Mouse (Mus musculus): ENCODE results near the gene Vamp2.

Vamp2 gene

DNA sequence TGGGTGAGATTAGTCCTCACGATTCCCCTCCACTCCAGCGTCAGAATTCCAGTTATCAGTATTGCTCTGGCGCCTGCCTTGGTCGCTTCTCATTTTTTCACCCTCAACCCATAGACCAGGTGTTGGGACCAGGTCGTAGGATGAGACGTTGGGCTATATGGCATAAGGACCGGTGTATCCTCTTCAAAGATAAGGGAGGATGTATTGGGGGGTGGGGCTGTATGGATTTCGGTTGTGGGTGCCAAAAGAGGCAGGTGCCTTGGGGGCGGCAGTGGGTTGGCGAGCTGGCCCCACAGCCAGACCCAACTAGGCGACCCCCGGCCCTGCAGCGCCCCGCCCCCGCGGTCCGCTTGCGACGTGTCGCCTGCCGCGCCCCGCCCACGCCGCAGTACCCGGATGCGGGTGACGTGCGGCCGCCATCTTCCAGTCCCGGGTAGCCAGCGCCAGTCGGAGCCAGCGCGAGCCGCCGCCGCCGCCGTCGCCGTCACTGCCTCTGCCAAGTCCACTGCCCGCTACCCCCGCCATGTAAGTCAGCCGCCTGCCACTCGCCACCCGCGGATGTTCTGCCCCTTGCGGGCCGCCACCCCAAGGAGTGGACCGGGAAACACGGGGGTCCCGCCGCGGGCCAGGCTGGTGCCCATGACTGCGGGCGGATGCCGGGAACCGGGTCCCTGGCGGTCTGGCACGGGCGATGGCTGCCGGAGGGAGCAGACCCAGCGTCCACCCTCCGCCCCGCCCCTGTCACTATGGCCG is at the start of gene Vamp2:
Gene Vamp2 (plus strand): TSS at position 388 of the 753 bp plus-strand sequence.
- DNase-seq (ENCODE audit: low read depth, low spot score): peak; percentile 81

DNA sequence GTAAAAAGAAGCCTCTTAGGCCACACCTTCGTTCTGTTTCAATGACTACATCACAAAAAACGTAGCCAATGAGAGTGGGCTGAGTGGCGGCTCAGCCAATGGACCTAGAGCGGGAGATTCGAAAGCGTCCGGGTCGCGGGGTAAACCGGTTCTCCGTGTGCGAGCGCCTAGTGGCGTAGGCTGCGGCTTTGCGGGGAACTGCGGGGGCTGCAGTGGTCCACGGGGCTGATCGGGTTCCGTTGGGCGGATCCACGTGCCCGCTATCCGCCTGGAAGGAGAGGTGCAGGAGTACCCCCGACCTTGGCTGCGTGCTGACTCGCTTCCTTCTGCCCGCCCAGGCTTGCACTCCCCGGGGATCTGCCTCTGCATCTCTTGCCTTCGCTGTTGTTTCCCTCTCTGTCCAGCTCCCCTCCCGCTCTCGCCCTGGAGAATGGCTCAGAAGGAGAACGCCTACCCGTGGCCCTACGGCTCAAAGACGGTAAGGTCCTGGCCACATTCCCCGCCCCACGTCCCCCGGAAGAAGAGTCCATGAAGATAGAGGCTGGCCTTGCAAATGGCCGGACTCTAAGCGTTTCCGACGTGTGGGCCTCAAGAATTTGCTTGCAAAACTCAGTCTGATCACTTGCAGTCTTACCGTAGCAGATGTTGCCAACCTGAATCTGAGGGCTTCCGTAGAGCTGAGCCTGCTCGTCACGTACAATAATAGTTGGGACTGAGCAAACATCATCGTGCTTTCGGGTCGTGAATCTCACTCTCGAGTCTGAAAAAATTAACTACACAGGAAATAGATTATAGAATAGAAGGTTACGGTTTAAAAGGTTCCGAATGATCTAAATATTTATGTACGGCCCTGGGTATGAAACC is 42.5 kb upstream of the Vamp2 start, which contains the start of gene Aurkb:
Gene Aurkb (plus strand): TSS at position 117 of the 864 bp plus-strand sequence.
- peak; percentile 75 for DNase-seq (ENCODE audit: low read depth, low spot score)

DNA sequence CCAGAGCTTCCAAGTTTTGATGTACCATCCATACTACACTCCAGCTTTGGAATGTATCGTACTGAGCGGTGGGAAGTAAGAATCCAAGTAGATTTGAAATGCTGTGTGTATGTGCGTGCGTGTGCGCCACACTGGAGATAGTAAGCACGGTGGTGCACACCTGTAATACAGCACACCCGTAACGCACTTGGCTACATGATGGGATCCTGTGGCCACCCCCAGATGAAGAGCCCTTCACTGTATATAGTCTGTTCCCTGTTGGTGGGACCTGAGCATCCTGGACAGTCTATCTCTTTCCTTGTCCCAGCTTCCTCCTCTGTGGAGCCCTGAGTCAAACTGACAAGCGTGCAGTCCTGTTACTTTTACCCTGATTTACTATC is 41.9 kb upstream of the Vamp2 start:
- DNase-seq (ENCODE audit: low read depth, low spot score): no peak

DNA sequence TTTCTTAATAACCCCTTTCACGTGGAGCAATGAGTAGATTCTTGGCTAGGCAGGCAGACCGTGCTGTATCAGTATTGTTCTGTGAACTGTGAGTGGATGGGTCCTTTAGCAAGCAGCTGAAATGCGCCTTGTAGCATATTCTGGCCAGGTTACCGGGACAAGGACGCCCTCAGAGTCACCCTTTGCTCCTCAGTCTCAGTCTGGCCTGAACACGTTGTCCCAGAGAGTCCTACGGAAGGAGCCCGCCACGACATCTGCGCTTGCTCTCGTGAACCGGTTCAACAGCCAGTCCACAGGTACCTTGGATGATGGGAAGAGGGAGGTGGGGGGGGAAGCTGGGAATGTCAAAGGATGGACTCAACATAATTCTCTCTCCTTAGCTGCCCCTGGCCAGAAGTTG is 40.7 kb upstream of the Vamp2 start:
- DNase-seq (ENCODE audit: low read depth, low spot score): no peak

DNA sequence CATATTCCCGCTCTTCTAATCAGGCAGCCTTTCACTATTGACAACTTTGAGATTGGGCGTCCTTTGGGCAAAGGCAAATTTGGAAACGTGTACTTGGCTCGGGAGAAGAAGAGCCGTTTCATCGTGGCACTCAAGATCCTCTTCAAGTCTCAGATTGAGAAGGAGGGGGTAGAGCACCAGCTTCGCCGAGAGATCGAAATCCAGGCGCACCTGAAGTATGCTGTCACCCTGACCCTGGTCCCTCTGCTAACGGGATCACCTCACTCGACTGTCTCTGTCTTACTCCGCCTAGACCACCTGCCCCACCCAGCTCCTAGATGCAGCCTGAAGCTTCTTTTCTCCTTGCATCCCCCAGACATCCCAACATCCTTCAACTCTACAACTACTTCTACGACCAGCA is 40.1 kb upstream of the Vamp2 start:
- DNase-seq (ENCODE audit: low read depth, low spot score): no peak

DNA sequence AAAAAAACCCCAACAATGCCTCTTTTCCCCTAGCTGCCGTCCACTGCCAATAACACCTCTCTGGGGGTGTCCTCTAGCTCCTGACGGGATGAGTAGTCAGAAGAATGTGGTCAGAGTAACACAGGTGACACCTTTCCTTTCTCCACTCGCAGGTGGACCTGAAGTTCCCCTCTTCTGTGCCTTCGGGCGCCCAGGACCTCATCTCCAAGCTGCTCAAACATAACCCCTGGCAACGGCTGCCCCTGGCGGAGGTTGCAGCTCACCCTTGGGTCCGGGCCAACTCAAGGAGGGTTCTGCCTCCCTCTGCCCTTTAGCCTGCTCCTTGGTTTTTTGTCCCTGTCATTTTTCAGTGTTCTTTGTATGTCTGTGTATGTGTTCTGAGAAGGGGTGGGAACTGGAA is 37.5 kb upstream of the Vamp2 start:
- no peak for DNase-seq (ENCODE audit: low read depth, low spot score)

DNA sequence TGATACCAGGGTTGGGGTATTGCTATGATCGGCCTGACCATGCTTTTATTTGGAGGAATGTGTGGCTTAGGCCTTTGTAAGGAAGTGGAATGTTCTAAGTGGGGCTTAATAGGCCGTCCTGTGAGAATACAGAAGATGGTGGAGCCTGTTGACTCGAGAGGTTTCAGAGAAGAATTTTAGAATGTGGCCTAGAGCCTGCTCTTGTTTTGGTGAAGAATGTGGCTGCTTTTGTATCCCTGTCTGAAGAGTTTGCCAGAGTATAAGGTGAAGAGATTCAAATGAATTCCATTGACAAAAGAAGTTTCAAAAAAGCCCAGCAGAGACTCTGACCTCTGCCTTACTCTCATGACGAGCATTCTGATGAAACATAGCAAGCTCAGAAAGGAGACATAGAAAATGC is 36.5 kb upstream of the Vamp2 start:
- DNase-seq (ENCODE audit: low read depth, low spot score): no peak

DNA sequence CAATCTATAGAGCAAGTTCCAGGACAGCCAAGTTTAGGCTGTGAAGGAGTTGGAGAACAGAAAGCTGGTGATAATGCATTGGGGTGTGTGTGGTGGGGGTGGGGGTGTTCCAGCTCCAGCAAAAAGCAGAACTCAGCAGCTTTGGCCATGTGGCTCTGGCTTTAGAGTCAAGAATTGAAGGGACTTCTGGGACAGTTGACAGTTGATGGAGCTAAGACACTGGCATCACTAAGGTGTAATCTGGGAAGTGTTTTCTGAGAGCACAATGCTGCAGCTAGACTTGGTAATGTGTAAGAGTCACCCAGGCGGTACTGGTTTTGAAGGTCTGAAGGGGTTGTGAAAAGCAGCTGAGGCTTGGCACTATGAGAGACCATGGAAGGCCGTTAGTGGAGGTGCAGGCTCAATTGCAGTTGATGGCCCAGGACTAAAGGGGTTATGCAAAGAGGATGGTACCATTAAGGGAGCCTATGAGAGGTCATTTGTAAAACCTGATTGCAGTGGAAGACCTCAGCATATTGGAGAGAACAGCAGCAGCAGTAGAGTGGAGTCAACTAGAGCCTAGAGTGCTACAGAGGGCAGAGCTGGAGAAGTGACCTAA is 35.4 kb upstream of the Vamp2 start:
- DNase-seq (ENCODE audit: low read depth, low spot score): no peak

DNA sequence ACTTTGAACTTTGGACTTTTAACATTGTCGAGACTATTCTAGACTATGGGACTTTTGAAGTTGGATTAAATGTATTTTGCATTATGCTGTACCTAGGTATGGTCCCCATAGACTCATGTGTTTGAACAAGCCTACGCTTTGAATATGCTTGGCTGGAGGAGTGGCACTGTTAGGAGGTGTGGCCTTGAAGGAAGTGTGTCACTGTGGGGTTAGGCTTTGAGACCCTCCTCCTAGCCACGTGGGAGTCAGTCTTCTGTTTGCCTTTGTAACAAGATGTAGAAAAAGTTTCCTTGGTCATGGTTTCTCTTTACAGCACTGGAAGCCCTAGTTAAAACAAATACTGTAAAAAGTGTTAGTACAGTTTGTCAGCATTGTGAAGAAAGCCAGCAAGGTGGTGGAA is 34.4 kb upstream of the Vamp2 start:
- DNase-seq (ENCODE audit: low read depth, low spot score): no peak

DNA sequence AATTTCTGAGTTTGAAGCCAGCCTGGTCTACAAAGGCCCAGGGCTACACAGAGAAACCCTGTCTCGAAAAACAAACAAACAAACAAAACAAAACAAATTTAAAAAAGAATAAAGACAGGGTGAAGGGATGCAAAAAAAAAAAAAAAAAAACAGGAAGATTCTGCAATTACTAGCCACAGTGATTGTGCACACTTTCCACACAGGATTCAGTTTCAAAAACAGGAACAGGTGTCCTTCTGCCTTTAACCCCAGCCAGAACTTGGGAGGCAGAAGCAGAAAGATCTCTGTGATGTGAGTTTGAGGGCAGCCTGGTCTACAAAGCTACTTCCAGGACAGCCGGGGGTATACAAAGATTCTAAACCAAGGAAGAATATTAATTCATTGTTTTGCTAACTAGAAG is 30.0 kb upstream of the Vamp2 start:
- DNase-seq (ENCODE audit: low read depth, low spot score): no peak

DNA sequence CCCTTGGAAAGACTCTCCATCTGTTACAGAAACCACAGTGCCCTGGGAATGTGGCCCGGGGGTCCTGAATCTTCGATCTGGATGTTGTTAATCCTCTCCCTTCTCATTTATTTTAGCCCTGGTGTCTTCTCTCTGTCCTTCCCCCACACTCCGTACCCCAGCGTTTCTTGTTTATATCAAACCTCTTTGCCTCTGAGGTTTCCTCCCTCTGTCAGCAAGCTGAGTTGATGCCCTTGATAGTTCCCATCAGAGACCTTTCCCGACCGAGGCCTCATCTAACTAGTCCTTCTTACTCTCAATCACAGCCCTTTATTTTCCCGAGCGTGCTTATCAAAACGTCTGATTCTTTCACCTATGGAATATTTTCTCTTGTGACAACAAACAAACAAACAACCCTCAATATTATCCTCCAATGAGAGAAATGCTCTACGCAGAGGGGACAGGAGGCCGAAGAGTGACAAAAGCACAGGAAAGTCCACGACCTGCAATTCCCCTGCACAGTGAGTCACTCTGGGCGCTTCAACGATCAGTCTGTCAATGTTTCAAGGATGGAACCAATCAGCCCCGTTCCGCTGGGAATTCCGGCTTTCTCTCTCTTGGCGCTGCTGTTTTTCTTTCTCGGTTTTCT is 29.4 kb upstream of the Vamp2 start:
- no peak for DNase-seq (ENCODE audit: low read depth, low spot score)

DNA sequence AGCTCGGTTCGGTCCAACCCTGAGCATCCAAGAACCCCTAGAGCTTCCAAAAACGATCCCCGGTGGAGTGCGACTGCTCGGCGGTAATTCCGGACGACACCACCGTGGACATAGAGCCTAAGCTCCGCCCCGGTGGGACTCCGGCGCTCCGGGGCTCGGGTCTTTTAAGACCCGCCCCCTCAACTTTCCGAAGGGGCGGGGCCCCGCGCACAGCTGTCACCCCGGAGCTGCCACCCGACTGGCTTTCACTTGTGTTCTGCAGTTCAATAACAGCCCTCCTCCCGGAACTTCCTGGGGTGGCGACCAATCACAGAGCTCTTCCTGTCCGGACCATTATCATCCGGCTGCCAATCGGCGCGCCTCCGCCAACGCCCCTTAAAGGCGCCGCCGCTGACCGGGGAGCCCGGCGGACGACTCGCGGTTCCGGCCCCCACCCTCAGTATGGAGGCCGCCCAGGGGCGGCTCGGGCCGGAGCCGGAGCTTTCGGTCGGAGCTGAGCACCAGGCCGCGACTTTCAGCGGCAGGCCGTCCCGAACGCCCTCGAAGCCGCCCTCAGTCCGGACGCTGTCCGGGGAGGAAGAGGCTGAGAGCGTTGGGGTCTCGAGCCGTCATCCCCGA is 28.8 kb upstream of the Vamp2 start, which contains the start of gene Borcs6:
Gene Borcs6 (plus strand): TSS at position 361 of the 618 bp plus-strand sequence.
- peak; percentile 99 for DNase-seq (ENCODE audit: low read depth, low spot score)

DNA sequence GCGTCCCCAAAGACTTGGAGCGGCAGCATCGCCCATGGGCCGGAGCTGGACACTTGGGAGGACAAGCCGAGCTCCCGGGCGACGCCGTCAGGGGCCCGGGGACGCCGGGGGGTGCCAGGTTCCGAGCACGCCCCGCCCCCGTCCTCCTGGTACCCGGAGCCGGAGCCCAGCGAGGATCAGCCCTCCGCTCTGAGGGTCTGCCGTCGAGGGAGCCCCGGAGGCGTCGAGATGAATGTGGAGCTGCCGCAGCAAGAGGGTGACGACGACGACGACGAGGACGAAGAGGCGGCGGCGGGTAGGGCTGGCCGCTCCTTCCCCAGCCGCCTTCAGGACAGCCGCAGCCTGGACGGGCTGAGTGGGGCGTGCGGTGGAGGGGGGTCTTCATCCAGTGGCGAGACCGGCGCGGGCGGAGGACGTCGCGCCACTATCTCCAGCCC is 28.3 kb upstream of the Vamp2 start:
- DNase-seq (ENCODE audit: low read depth, low spot score): no peak

DNA sequence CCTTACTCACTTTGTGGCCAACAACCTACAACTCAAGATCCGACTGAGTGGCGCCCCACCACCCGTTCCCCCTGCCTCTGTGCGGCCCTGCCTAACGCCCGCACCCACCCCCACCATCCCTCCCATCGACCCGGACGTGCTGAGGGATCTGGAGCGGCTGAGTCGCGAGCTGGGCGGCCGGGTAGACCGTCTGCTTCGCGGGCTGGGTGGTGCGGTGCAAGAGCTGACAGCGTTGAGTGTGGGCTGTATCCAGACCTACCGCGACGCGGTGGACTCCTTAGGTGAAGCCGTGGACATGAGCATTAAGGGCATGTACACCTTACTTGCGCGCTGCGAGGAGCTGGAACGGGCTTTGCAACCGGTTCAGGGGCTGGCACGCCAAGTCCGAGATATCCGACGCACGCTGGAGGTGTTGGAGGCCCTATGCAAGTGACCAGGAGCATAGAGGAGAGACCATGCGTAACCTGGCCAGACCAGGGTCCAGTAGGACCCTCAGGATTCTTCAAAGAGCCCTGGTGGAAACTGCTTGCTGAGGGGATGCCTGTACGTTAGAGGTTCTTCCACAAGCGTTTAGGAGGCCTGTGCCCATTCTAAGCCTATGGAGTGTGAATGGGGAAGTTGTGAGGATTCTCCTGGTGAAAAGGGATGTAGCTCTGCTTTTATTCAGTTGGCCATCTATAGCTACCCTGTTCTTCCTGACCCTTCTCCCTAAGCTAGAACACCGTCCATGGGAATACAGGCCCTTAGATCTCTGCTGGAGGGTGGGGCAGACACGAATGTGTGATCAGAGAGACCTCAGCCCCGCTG is 27.6 kb upstream of the Vamp2 start:
- DNase-seq (ENCODE audit: low read depth, low spot score): no peak

DNA sequence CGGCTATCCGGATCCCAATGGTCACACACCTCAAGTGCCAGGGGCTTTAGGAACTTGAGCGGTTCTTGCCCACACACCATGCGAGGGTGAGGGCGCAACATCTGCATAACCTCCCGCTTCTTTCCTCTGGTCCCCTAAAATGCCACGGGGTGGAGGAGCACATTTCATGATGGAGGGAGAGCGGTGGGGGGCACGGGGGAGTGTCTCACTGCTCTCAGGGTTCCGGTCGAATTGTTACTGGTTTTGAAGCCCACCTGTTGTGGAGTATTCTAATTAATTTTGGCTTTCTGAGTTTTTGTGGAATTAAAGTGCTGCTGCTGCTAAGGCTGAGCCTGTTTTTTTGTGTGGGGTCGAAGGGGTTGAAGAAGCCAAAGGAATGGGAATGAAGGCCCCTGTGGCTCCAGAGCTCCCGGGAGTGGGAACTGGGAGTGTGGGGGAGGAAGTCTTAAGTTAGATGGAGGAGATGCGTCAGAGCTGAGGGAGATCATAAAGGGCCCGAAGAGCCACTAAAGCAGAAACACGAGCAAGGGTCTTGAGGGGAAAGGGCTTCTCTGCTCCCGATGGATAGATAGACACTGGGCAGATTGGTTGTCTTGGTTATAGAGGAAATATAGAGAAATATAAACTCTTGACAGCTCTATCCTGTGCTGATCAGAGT is 26.9 kb upstream of the Vamp2 start:
- DNase-seq (ENCODE audit: low read depth, low spot score): no peak

DNA sequence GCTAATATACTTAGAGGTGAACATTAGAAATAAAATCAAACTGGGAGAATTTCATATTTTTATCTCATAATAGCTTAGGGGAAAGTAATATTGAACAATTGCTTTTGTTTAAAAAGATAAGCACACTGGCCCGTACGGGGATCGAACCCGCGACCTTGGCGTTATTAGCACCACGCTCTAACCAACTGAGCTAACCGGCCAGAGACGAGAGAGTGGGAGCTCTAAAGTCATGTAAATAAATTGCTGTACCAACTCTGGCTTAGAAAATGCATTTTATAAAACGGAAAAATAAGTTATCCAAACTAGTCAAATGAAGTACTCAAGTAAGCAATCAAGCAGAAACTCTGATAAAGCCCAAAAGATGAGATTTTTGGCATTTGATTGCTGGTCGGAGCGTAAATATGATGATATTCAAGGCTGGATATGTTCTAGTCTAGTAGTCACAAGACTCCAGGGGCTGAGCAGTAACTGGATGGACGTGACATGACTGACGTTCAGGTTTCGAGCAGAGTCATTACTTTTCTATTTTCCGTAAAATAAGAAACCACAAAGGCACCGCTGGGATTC is 26.0 kb upstream of the Vamp2 start:
- DNase-seq (ENCODE audit: low read depth, low spot score): peak; percentile 74

DNA sequence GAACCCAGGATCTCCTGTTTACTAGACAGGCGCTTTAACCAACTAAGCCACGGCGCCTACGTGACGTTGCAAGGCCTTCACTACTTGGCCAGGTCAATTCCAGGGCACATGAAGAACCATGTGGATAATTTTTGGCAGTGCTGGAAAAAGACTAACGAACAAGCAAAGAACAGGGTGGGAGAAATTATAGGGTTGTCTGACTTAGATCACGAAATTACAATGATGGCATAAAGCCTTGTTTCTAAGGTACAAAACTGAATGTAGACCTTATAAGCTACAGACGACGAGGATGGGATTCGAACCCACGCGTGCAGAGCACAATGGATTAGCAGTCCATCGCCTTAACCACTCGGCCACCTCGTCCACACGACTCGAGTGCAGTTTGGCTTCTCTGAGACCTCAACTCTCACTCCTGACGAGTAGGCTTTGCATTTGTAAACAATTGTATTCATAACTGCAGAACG is 25.5 kb upstream of the Vamp2 start:
- peak; percentile 95 for DNase-seq (ENCODE audit: low read depth, low spot score)

DNA sequence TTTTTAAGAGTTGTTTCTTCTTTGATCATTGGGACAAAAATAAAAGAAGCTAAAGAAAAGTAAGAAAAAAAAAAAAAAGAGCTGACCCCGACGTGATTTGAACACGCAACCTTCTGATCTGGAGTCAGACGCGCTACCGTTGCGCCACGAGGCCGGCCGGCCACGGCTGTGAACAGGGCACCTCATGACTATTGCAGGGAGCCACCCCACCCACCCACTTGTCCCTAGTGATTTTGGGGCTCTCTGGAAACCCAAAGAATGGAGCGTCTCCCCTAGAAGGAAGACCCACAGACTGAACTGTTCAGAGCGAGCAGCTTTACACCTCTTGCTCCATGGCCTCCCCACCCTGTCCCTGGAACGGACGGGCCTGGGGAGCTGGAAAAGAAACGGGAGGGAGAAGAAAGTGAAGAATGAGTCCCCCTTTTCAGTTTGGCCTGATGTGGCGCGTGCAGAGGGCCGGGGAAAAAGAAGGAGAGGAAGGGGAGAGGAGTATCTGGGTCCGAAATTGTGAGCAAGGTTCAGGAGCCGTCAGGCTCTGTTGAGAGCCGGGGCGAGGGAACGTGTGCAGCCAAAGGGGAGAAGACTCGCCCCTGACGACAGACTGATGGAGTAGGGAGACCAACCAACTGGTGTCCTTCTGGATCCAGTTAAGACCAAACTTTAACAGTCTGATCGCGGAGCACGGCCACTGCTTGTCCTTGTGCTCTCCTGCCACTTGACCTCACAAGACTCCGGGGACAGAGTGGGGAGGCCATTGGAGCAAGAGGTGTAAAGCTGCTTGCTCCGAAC is 24.7 kb upstream of the Vamp2 start:
- DNase-seq (ENCODE audit: low read depth, low spot score): peak; percentile 85
